Mouse (Mus musculus) left cerebral cortex, postnatal 10 days (tissue): Measurements from ENCODE around the gene Kcnma1. TPM values are rescaled to one million over a fixed set of nuclear protein-coding genes. Genes with fewer than 3 reads are reported as not detected.

Experiments
- DNase-seq, 2 experiments: peaks; one replicate each; pipeline ENCODE4 v3.0.0; 2021 to 2022; ENCODE audit warnings: low spot score in 2 of 2, mixed read lengths in 1 of 2; ENCODE audit errors: extremely low spot score in 1 of 2
- intact Hi-C: fragments of 180-260 bp; cut with DNase I; formaldehyde crosslinking; loops from one replicate; pipeline ENCODE4 v1.15.1; 2025
- total RNA-seq, 2 experiments: library from RNA; stranded (reverse); gene quantifications; 2 replicates each; pipeline ENCODE4 v1.2.3; 2021

The Kcnma1 gene
- total RNA-seq, 2 experiments from 2014 or later: 152 to 155 TPM

DNA sequence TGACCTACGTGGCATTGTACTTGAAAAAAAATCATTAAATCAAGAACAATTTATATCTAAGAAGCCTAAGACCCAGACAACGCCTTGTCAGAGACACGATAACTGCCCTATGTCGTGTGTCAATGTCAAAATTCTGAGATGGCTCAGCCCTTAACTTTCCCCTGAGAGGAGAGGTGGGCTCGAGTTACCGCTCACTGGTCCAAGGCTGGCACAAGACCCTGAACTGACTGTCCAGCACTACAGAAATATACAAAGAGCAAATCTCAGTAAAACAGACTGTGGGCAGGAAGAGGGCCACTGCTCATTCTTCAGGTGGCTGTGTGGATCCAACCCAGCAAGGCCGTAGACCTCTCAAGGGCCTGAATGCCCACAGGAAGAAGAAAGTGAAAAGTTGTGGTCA is 23.4 kb downstream of the Kcnma1 start:
- intact Hi-C loops: no loop called here
- DNase-seq: no peak

DNA sequence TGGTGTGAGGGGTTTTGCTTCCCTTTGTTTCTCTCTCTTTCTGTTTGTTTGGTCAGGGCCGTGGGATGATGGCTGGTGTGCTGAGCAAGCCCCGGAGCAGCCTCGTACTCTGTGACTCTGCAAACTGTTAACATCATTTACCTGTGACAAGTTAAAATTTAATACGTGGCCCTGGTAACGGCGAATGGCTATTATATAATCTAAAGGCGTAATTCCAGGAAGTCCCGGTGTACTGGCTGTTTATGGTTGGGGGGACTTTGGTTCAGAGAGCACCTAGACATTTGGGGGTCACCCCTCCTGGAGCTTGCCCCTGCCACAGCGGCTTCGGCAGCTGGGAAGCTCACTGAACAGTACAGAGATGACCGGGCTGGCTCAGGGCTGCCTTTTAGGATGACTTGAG is 24.6 kb downstream of the Kcnma1 start:
- intact Hi-C loops: no loop called here

DNA sequence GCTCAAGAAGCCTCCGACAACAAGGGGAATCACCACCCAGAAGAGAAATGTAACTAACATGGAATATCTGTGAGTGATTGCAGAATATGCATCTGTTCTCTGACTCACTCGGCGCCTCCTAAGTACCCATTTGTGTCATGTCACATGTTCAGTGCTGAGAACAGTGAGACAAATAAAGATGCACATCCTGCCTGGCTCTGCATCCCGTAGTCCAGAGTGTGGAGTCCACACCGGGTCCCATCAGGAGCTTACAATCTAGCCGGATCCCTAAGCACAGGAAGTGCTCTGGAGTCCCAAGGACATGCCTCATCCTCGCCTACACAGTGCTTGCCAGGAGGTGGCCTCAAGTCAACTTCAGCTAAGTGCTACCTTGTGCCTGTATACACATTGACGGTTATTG is 32.1 kb downstream of the Kcnma1 start:
- intact Hi-C loops: no loop called here
- DNase-seq: no peak

More for the DNA sequence above, 24.6 kb downstream of the Kcnma1 start:
- no peak for DNase-seq

DNA sequence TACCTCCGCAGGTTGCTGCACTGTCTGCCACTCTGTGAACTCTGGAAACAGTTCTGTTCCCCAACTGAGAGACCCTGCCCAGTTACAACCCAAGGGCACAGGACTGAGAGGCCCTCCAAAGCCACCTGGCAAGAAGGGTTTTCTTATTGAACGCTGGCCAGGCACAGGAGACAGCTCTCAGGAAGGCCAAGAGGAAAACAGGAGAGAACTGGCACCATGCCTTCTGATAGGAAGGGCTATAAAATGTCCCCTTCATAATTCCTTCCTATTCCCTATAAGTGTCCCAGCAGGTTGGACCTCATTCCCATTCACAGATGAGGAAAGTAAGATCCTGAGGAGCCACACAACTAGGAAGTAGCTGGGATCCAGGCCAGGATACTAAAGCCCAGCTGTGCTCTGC is 39.6 kb downstream of the Kcnma1 start:
- no peak for DNase-seq
- intact Hi-C loops: no loop called here

DNA sequence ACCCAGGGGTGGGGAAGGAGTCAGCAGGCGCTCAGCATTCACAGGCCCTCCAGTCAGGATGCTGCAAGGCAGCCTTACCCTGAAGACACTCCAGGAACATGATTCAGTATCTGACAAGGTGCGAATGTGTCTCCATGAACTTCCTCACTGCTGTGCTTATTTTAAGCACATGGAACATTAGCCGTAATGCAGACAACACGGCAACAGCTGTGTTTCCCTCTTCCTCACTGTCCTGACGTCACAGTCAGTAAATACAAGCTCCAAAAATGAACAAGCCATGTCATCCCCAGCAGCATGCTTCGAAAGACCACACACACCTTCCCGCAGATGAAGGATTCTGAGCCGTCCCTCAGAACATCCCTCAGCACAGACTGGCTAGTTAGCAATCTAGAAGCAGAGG is 47.8 kb downstream of the Kcnma1 start:
- intact Hi-C loops: no loop called here
- DNase-seq: peak in 1 of 2 experiments; percentile 23

DNA sequence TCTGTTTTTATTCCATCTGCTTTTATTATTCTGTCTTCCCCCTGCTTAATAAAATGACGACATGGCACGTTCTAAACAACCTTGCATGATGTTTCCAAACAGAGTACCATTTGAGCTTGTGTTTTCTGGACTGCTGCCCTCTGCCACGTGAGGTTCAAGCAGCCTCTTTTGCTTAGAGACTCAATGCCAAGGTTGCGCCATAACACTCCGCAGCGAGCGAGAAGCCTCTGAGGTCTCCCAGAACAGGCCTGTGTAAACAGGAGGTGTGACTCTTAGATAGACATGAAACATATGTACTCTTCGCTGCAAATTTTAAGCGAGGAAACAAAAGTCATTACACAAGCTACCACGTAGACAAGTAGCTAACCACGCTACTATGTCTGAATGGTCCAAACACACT is 55.2 kb downstream of the Kcnma1 start:
- no peak for DNase-seq
- intact Hi-C loops: no loop called here

DNA sequence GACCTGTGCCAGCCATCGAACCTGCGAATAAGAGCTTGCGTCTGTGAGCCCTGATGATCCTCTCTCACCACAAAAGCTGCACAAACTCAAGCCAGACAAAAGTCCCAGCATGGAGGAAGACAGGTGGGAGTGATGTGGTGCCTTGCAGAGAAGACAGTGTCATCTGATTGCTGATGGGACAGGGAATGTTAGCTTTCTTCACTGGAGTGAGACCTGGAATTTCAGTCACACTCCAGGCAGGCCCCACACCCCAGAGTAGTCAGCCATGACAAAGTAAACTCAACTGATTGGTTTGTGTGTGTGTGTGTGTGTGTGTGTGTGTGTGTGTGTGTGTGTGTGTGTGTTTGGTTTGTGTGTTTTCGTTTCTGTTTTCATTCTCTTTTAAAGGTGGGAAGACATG is 57.0 kb downstream of the Kcnma1 start:
- intact Hi-C loops: no loop called here
- DNase-seq: no peak

DNA sequence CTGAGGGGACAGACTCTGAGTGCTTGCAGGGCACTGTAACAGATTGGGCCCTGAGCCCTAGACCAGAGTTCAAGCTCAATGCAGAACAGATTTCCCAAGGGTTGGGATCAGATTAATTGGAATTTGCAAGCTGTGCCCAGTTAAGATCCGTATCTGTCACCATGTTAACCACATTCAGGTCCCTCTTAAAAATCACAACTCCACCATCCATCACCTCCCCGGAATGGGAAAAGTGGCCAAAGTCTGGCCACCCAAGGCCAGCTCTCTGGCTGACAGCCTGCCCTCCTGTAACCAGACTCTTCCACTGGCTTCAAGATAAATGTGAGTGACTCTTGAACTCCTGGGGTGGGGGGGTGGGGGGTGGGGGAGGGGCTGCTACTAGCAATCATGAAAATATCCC is 70.4 kb downstream of the Kcnma1 start:
- no peak for DNase-seq
- intact Hi-C loops: no loop called here

DNA sequence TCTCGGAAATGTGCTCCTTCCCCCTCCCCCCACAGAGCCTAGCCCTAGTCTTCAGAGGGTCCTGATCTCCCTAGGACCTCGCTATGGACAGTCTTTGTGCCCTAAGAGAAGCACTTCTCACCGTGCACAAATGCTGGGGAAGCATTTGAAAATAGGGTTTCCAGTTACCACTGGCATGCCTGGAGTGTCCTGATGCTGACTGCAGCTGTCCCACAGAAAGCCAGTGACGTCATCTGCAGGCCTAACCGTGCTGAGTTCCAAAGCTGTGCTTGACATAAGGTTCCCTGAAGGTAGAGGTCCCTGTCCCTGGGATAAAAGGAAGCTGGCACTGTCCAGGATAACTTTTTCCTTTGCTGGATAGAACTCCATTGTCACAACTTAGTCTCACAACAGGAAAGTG is 71.1 kb downstream of the Kcnma1 start:
- no peak for DNase-seq
- intact Hi-C loops: no loop called here

DNA sequence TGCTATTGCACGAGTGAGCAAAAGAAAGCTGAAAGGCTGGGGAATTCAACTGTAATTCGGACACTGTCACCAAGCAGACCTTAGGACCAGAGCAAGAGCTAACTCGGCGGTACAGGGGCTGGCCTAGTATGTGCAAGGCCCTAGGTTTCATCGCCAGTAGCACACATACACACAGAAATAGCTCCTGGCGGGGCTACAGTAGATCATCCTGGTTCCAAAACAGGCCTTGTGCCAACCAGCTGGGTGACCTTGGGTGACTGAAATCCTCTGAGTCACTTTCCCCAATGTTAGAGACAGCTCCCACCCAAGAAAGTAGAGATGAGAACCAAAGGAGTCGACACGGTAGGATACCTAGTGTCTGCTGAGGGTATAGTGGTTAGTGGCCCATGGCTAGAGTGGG is 72.2 kb downstream of the Kcnma1 start:
- intact Hi-C loops: no loop called here

DNA sequence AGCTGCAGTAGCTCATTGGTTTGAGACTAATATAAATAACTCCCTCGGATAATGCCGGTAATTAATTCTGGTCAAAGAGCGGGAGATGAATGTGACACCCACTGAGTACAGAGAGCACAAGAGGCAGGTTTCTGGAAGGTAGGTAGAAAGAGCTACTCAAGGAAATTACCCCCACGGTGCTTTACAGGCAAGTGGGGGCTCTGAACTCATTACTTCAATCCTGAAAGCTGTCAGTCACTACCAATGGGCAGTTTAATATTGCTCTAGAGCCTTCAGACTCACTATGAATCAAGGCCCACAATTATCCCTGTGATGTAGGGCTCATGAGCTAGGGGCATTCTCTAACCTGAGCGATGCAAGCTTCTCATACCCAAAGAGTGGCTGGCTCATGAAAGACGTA is 79.3 kb downstream of the Kcnma1 start:
- intact Hi-C loops: no loop called here
- DNase-seq: no peak

More for the DNA sequence above, 72.2 kb downstream of the Kcnma1 start:
- DNase-seq: no peak

DNA sequence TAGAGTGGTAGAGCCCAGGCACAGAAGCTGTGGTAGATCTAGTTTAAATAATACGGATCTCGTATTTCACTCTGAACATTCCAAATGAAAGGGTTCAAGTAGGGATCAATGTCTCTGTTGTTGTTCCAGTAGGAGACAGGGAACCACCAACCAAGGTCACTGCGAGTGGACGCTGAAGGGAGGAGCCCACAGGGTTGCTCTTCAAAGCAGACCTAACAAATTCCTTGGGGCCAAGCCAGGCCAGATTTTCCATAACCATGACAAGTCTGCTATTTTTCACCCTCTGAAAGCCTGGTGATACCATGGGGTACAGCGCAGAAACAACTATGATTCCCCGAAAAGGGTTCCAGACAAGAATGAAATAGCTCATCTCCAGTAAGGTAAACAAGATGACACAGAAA is 82.6 kb downstream of the Kcnma1 start:
- DNase-seq: peak in 1 of 2 experiments; percentile 37
- intact Hi-C loops: no loop called here

DNA sequence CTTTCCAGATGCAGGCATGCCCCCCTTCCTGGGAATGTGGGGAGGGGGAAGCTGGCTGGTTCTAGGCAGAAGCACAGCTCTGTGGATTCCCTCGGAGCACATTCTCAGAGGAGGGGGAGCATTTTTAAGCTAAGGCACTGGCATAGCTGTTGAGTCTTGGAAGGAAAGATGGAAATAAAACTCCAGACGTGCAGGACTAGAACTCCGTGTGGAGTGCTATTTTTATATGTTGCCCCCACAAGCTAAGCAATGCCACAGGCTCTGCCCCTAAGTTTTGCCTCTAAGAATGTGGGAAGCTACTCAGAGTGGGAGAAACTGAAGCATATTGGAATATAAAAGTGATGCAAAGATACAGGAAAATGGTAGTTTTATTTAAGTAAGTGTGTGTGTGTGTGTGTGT is 85.1 kb downstream of the Kcnma1 start:
- no peak for DNase-seq
- intact Hi-C loops: no loop called here

DNA sequence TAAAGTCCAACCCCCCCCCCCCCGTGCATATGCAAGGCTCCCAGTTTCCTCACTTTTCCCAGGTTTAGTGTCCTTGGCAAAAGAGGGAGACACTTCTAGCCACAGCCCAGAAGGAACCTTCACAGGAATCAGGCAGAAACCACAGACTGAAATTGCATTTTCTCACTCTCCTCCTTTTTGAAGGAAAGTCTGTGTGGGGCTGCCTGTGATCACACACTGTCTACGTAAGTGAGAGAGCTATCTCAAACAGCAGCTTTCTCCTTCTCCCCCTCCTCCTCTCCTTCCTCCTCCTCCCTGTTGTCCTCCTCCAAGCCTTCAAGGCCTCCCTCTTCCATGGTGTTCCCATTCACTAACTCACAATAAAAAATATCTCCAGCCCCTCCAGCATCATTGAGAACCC is 90.9 kb downstream of the Kcnma1 start:
- DNase-seq: no peak
- intact Hi-C loops: no loop called here

DNA sequence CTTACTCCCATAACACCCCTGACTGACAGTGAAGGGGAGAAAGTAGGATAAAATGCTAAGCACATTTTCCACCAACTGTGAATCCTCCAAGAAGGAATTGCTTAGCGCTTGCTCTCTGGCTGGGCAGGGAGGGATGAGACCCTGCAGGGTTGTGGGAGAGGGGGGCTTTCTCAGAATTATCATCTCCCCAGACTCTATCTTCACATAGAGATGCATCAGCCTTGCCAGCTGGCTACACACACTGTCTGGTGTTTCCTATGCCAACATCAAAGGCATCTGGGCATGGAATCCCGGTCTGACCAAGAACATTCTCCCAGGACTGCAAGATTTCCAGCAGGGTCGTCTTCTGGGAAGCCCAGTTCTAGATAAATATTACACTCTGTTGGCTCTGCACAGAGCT is 91.5 kb downstream of the Kcnma1 start:
- intact Hi-C loops: no loop called here
- DNase-seq: no peak

DNA sequence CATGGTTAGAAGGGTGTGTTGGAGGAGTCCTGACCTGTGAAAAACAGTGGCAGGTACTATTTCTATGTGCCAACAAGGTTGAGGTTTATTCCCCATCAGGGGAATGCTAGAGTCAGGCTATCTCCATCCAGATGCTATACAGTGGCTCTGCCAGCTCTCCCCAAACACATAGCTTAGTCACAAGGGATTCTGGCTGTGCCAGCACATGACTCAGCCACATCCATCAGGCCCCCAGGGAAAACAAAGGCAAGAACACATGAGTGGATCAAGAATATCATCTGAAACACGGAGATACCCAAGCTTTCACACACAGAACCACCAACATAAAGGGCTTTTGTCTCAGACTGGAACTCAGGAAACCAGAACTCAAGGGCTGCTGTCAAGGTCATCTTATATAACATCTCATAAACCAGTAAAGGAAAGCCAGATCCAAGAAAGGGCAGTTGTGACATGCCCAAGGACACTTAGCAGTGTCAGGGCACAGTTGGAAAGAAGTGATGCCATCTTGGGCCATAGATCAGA is 103.1 kb downstream of the Kcnma1 start:
- DNase-seq: no peak
- intact Hi-C loops: no loop called here

DNA sequence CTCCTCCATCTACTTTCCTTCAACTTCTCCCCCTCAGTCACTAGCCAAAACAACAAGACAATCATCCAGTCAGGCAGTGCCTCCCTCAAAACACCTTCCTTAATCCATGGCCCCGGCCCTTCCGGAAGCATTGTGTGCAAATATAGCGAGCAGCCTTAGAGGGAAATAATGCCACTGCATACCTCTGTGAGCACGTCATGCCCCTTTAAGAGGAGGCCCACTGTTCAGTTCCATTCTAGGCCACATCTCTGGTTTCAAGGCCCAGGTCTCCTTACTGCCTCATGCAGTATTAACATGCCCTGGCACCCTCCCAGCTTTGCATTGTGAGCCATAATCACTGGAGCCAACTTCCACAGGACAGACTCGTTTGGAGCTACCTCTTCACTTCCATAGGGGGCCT is 105.7 kb downstream of the Kcnma1 start:
- intact Hi-C loops: no loop called here
- no peak for DNase-seq

DNA sequence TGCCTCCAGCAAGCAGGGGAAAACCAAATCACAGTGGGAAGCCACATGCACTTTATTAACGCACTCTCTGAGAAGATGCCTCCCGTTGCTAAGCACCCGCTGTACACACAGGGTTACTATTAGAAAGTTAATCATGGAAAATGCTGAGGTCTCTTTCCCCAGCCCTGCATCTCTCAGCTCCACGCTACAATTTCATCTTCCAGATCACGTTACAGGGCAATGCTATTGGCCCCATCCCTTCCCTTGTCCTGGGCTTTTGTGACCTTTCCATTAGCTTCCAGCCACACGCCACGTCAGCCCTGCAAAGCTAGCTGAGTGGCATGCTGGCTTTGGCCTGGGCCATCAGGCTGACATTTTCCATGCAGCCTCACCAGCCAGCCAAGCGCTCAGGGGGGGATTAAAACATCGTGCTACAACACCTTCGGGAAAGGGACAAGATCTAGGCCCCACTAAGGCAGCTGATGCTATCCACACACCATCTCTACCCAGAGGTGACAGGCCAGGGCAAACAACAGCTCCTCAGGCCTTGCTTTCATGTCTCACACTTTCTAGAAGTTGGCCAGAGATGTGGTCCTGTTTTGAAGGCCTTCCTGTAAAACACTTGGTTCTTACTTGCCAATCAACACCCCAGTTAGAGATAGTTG is 111.5 kb downstream of the Kcnma1 start:
- intact Hi-C loops: no loop called here
- no peak for DNase-seq

DNA sequence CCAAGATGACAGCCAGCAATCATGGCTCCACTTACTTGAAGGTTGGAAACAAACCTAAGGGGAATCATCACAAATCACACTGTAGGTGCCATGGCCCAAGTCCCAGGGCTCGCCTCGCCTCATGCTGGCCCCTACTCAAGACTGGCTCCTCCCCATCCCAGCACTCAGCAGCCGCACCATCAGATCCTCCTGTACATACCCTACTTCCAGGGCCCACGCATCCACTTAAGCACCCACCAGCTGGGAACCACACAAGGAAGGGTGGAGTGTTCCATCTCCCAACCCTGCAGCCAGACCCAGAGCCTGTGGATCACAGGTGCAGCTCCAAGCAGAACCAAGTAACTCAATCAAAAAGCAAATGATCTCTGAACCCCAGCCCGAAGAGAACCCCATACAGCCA is 114.8 kb downstream of the Kcnma1 start:
- no peak for DNase-seq
- intact Hi-C loops: loop anchor here (10.0 kb wide), 1 partner anchor 105 kb away; no protein-coding TSS in a partner anchor

DNA sequence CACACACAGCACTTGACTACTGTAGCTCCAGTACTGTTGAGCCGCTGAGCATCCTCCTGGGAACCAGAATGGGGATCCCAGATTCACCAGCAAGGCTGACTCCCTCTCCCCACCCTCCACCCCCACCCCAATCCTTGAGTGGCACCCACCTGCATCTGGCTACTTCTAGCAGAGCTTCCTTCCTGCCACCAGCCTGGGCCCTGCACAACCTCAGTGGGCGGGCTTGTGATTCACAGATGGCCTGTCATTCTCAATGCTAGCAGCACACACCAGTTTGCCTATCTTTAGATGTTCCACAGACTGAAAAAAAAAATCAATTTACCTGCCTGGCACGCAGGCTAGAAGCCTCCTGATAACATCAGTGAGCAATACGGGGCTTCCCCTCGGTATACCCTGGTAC is 116.5 kb downstream of the Kcnma1 start:
- intact Hi-C loops: loop anchor here (10.0 kb wide), 1 partner anchor 107 kb away; no protein-coding TSS in a partner anchor

DNA sequence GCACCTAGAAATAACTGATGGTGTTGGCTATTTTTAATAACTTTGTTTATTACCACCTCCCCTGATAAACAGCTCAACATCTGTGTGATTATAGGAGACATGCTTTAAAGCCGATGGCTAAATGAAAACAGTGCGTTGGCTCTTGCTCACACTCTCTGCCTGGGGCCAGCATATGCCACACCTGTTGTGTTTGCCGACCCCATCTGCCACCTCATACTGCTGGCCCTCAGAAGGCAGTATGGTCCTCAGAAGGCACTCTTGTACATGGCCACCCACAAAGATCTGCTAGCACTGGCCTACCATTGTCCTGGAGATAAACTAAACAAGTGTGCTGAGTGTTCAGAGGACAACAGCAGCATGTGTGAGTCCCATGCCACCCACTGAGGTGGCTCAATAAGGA is 118.3 kb downstream of the Kcnma1 start:
- DNase-seq: no peak
- intact Hi-C loops: loop anchor here (10.0 kb wide), 1 partner anchor 109 kb away; no protein-coding TSS in a partner anchor

More for the DNA sequence above, 116.5 kb downstream of the Kcnma1 start:
- DNase-seq: peak in 1 of 2 experiments; percentile 43
